Mouse (Mus musculus) hindbrain, embryonic 14.5 days (tissue): ENCODE measurements around the gene 2900026A02Rik. TPM values are rescaled to one million over a fixed set of nuclear protein-coding genes. Genes with fewer than 3 reads are reported as not detected.

Experiments used
- ATAC-seq: fragments of 200-750 bp; cut with Nextera tagmentation; 2 replicates; pipeline ENCODE4 v1.8.0; 2017; ENCODE audit warnings: moderate number of reproducible peaks, mild to moderate bottlenecking, moderate TSS enrichment, moderate library complexity; ENCODE audit not compliant: low FRiP score
- DNase-seq: peaks from one replicate; pipeline ENCODE4 v3.0.0-alpha.2; 2015; ENCODE audit warnings: low spot score
- H3K27ac ChIP-seq: fragments of 300-500 bp; sonication (generic); 2 replicates; pipeline ENCODE4 v1.5.1; 2014; ENCODE audit warnings: mild to moderate bottlenecking, moderate library complexity
- H3K27me3 ChIP-seq: fragments of 300-500 bp; sonication (generic); 2 replicates; pipeline ENCODE4 v1.6.1; 2014; ENCODE audit warnings: mild to moderate bottlenecking, low read length, mixed read lengths; ENCODE audit not compliant: control insufficient read depth, insufficient read depth
- H3K36me3 ChIP-seq: fragments of 300-500 bp; sonication (generic); replicated peaks from 2 replicates; pipeline ENCODE4 v1.6.1; 2014; ENCODE audit not compliant: control insufficient read depth, insufficient read depth
- H3K4me1 ChIP-seq: fragments of 300-500 bp; sonication (generic); replicated peaks from 2 replicates; pipeline ENCODE4 v1.6.1; 2014; ENCODE audit warnings: antibody characterized with exemption, low read length, mixed read lengths; ENCODE audit not compliant: control insufficient read depth, insufficient read depth
- H3K4me2 ChIP-seq: fragments of 300-500 bp; sonication (generic); replicated peaks from 2 replicates; pipeline ENCODE4 v1.6.1; 2014; ENCODE audit warnings: mild to moderate bottlenecking, moderate library complexity
- H3K4me3 ChIP-seq: fragments of 300-500 bp; sonication (generic); replicated peaks from 2 replicates; pipeline ENCODE4 v1.5.1; 2014; ENCODE audit warnings: mild to moderate bottlenecking, low read length
- H3K9ac ChIP-seq: fragments of 300-500 bp; sonication (generic); 2 replicates; pipeline ENCODE4 v1.6.1; 2014
- H3K9me3 ChIP-seq: fragments of 300-500 bp; sonication (generic); 2 replicates; pipeline ENCODE4 v1.6.1; 2016; ENCODE audit warnings: low read length; ENCODE audit not compliant: control insufficient read depth
- WGBS: fragments of 180-500 bp; shearing (Covaris S2); extraction: QIAGEN DNeasy Blood & Tissue Kit; methylation state at CpG from one replicate; pipeline ENCODE4 v1.1.7; 2014; 5-methylcytosine and 5-hydroxymethylcytosine counted together
- polyA plus RNA-seq: library from polyadenylated mRNA; unstranded; fragments of >200 nt; fragmentation: Nextera tagmentation; extraction: Ambion mirVana; gene quantifications from 2 replicates; pipeline ENCODE4 v1.2.1, GENCODE M21; 2014

The 2900026A02Rik gene
- polyA plus RNA-seq, 1 experiment from 2014 or later: 2.5 TPM

GRCm38 (mm10) chr5:113090750-113091149 lies 130.3 kb downstream of the 2900026A02Rik start:
- no peak for ATAC-seq
- H3K27ac ChIP-seq: no peak overlapping the region
- WGBS: 92% methylated on average over 11 of the region's 11 CpGs

GRCm38 (mm10) chr5:113090077-113090690 lies 130.9 kb downstream of the 2900026A02Rik start:
- no peaks in the 10 kb centered on the region for H3K9me3 ChIP-seq
- H3K9ac ChIP-seq: no peak overlapping the region
- no peak for ATAC-seq
- DNase-seq: no peak
- H3K27me3 ChIP-seq: no peaks in the 10 kb centered on the region
- H3K4me3 ChIP-seq: no peak overlapping the region
- H3K36me3 ChIP-seq: no peaks in the 10 kb centered on the region
- no peak overlapping the region for H3K27ac ChIP-seq
- H3K4me1 ChIP-seq: peaks cover 12% of the 10 kb centered on the region; the same call in 1 of the 2 replicates
- H3K4me2 ChIP-seq: no peak overlapping the region
- 91% methylated on average over 24 of the region's 24 CpGs for WGBS

More at GRCm38 (mm10) chr5:113090750-113091149, 130.3 kb downstream of the 2900026A02Rik start:
- Histone ChIP-seq H3K9me3 (no peaks in the 10 kb centered on the region), H3K9ac (no peak overlapping the region), H3K4me2 (no peak overlapping the region), H3K27me3 (no peaks in the 10 kb centered on the region), H3K36me3 (no peaks in the 10 kb centered on the region), H3K4me3 (no peak overlapping the region), H3K4me1 (peaks cover 11% of the 10 kb centered on the region; the same call in 1 of the 2 replicates)
- DNase-seq: no peak

- peak overlapping the region; percentile 52; the same call in 1 of the 2 replicates for H3K27ac ChIP-seq
- no peak overlapping the region for H3K4me2 ChIP-seq
- DNase-seq (no peak), ATAC-seq (no peak)
- no peaks in the 10 kb centered on the region for H3K27me3 ChIP-seq
- H3K9me3 ChIP-seq: no peaks in the 10 kb centered on the region
- H3K9ac ChIP-seq: no peak overlapping the region
- peaks cover 12% of the 10 kb centered on the region; the same call in 1 of the 2 replicates for H3K4me1 ChIP-seq
- WGBS: 94% methylated on average over 2 of the region's 2 CpGs
- H3K4me3 ChIP-seq: no peak overlapping the region
- H3K36me3 ChIP-seq: no peaks in the 10 kb centered on the region
These were observed 133.6 kb downstream of the 2900026A02Rik start for GRCm38 (mm10) chr5:113087465-113087864.

- Histone ChIP-seq H3K36me3 (no peaks in the 10 kb centered on the region), H3K9ac (no peak overlapping the region), H3K27ac (peak overlapping the region; percentile 52), H3K27me3 (no peaks in the 10 kb centered on the region), H3K4me2 (no peak overlapping the region), H3K4me3 (no peak overlapping the region), H3K9me3 (no peaks in the 10 kb centered on the region), H3K4me1 (peaks cover 12% of the 10 kb centered on the region; the same call in 1 of the 2 replicates)
- DNase-seq (no peak), ATAC-seq (no peak)
- WGBS: 52% methylated on average over 4 of the region's 4 CpGs
These were observed 134.0 kb downstream of the 2900026A02Rik start for GRCm38 (mm10) chr5:113086990-113087389.

- Histone ChIP-seq H3K9me3 (no peaks in the 10 kb centered on the region), H3K4me2 (no peak overlapping the region), H3K9ac (no peak overlapping the region), H3K36me3 (no peaks in the 10 kb centered on the region), H3K4me1 (peaks cover 12% of the 10 kb centered on the region; the same call in 1 of the 2 replicates), H3K27me3 (no peaks in the 10 kb centered on the region), H3K27ac (peak overlapping the region; percentile 52), H3K4me3 (no peak overlapping the region)
- no peak for ATAC-seq
- no peak for DNase-seq
- WGBS: 66% methylated on average over 12 of the region's 12 CpGs
These were observed 134.6 kb downstream of the 2900026A02Rik start for GRCm38 (mm10) chr5:113086439-113086838.

GRCm38 (mm10) chr5:113085931-113086330 lies 135.1 kb downstream of the 2900026A02Rik start:
- WGBS: 69% methylated on average over 2 of the region's 2 CpGs
- Histone ChIP-seq H3K4me3 (no peak overlapping the region), H3K9me3 (no peaks in the 10 kb centered on the region), H3K4me2 (no peak overlapping the region), H3K27ac (peak overlapping the region; percentile 52), H3K4me1 (peaks cover 12% of the 10 kb centered on the region; the same call in 1 of the 2 replicates), H3K27me3 (no peaks in the 10 kb centered on the region), H3K36me3 (no peaks in the 10 kb centered on the region), H3K9ac (no peak overlapping the region)
- no peak for DNase-seq
- ATAC-seq: no peak

GRCm38 (mm10) chr5:113084309-113084708 lies 136.7 kb downstream of the 2900026A02Rik start:
- ATAC-seq (no peak), DNase-seq (no peak)
- H3K4me3 ChIP-seq: no peak overlapping the region
- WGBS: 87% methylated on average over 2 of the region's 2 CpGs
- no peaks in the 10 kb centered on the region for H3K9me3 ChIP-seq
- H3K4me2 ChIP-seq: no peak overlapping the region
- no peaks in the 10 kb centered on the region for H3K36me3 ChIP-seq
- peaks cover 12% of the 10 kb centered on the region; the same call in 1 of the 2 replicates for H3K4me1 ChIP-seq
- no peak overlapping the region for H3K27ac ChIP-seq
- H3K9ac ChIP-seq: no peak overlapping the region
- H3K27me3 ChIP-seq: no peaks in the 10 kb centered on the region

- Histone ChIP-seq H3K9ac (no peak overlapping the region), H3K4me3 (no peak overlapping the region), H3K27me3 (no peaks in the 10 kb centered on the region), H3K9me3 (no peaks in the 10 kb centered on the region), H3K4me2 (no peak overlapping the region), H3K36me3 (no peaks in the 10 kb centered on the region), H3K27ac (no peak overlapping the region), H3K4me1 (peaks cover 12% of the 10 kb centered on the region; the same call in 1 of the 2 replicates)
- DNase-seq (no peak), ATAC-seq (0 out of 2 replicates have a peak, but pooled peaks have one; percentile 12)
- 72% methylated on average over 19 of the region's 19 CpGs for WGBS
These were observed 138.5 kb downstream of the 2900026A02Rik start for GRCm38 (mm10) chr5:113082356-113083168.

GRCm38 (mm10) chr5:113081439-113081838 lies 139.6 kb downstream of the 2900026A02Rik start, which contains the start of gene Crybb3:
Gene Crybb3 (minus strand): TSS chr5:113081584.
- H3K27ac ChIP-seq: no peak within 1 kb of the TSS
- no peak; the same call in 1 of the 2 replicates for ATAC-seq
- H3K4me3 ChIP-seq: no peak within 1 kb of the TSS
- no peaks in the 10 kb centered on the region for H3K27me3 ChIP-seq
- no peaks in the 10 kb centered on the region for H3K36me3 ChIP-seq
- H3K9ac ChIP-seq: no peak within 1 kb of the TSS
- peaks cover 8% of the 10 kb centered on the region; the same call in 1 of the 2 replicates for H3K4me1 ChIP-seq
- no peak for DNase-seq
- no peak within 1 kb of the TSS for H3K4me2 ChIP-seq
- WGBS: 82% methylated on average over 8 of the region's 8 CpGs
- H3K9me3 ChIP-seq: no peaks in the 10 kb centered on the region
